Mouse (Mus musculus) right cerebral cortex, postnatal 25 days (tissue): ENCODE measurements around the gene Atl1.

Experiments
- DNase-seq: peaks from one replicate; pipeline ENCODE4 v3.0.0; 2022

Gene Atl1

DNA sequence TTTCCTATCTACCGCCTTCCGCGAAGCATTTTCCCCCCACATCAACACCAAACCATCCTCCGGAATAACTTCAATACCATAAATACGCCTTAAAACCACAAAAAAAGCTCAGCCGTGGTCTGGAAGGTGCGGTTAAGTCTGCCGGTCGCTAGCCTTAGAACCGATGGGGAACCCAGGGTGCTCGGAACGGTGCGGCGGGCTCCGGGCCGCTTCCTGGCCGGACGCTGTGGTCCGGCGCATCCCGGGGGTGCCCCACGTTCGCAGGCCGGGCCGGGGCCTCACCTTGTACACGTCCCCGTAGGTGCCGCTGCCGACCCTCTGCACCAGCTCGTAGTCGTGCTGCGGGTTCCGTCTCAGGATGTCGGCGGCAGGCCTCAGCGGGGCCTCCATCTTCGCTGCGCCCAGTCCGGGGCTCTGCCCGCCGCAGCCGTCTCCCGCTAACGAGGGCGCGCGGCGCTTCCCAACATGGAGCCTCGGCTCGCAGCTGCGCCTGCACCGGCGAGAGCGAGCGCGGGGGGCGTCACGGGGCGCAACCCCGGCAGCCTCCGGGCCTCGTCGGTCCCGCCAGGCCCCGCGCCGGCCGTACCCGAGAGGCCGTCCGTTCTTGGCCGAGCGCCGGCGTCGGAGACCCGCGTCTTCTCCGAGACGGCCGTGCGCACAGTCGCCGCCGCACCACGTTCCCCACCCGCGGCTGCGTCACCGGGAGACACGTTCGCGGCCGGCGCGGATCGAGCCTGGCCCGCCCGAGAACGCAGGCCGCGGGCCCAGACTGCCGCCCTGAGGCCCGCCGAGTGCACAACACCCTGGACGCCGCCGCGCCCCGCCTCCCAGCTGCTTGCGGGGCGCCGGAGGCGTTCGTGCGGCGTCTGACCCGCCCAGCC lies at the start of gene Atl1, which contains the start of gene Map4k5:
Gene Atl1, plus strand, starts transcription at position 244 of the 881 bp plus-strand sequence.
Gene Map4k5, minus strand, starts transcription at position 830 of the 881 bp plus-strand sequence.
- peak; percentile 92 for DNase-seq

DNA sequence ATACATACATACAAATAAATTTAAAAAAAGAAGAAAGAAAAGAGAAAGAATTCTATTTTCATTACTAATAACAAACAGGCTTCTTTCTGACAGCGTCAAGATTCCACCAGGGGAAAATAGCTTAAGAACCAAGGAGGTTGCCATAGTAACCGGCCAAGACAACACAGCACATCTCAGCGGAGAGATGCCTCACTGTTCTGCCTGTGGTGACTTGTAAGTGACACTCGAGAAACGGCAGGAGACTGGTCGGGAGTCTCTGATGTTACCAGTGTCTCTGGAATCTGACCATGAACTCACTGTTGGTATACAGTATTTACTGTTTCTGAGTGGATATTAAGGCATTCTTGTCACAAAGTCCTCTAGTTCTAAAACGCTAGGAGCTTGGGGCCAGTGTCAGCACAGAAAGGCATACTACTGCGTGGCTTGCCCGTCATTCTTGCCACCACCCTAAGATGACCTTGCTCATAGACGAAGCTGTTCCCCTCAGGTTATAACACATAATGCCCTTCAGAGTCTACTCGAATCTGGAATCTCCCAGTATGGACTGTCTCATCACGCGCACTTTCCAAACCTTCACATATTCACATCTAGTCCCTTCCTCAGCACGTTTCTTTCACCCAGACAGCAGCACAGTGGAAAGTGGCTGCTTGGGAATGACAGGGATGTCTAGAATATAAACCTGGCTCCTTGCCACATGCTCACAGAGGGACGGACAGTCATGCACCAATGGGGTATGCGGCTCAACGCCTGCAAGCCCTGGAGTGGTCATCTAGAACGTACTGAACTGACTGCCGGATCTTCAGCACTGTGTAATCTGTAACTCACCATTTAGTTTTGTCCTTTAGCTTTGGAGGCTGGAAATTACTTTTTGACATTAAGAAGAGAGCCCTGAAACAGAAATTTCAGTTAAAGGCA lies 48.6 kb upstream of the Atl1 start:
- DNase-seq = no peak

DNA sequence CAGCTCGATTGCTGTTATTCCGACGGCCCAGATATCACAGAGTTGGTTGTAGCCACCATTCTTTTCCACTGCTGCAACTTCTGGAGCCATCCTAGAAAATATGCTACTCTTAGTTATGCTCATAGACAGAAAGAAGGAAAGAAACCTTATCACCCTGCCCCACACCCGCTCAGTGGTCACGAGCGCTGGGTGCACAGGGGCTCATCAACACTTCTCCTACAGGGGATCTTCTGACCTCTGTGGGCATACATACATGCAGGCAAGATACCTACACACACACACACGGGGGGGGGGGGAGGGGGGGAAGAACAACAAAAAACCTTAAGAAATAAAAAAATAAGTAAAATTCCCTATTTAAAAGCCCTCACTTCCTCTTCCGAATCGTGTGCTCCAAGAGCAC lies 46.7 kb upstream of the Atl1 start:
- DNase-seq = no peak

DNA sequence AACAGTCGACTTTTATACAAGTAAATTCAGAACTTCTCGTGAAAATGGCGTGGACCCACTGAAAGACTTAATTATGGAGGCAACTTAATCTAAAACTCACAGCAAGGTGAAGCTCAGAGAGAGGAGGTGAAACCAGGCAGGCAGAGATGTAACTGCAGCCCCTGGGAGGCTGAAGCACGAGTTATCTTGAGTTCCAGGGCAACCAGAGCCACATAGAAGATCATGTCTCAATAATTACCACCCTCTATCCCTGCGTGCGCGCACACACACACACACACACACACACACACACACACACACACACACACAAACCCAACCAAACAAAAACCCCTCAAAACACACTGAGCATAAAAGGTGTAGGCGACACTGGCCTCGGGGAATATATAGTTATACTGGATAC lies 45.9 kb upstream of the Atl1 start:
- DNase-seq = no peak

DNA sequence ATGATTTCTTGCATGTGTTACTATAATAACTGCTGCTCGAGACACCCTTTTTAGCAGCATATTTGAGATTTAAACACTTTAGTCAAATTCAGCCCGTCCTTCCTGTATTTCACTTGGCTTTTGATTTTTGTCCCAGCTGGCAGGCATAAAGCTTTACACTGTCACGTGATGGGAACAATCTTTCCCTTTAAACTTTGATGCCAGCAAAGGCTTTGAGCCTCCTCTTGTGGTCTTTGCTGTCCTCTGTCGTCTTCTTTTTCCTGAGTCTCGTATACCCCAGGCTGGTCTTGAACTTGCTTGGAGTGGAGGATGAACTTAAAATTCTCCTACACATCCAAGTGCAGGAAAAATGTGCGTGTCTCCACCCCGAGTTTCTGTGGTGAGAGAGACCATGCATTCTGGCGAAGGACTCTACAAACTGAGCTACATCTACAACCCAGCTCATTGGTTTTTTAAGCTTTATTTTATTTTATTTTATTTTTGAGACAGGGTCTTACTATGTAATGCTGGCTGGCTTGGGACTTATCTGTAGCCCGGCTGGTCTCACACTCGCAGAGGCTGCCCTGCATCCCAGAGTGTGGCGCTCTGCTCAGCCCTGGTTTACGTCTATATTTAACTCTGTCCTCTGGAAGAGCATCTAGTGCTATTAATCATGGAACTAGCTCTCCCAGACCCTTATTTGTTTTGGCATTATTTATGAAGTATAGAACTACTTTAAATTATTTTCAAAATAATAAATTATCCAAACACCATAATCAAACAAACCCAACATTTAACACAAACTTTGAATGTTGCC lies 44.1 kb upstream of the Atl1 start:
- DNase-seq = no peak

DNA sequence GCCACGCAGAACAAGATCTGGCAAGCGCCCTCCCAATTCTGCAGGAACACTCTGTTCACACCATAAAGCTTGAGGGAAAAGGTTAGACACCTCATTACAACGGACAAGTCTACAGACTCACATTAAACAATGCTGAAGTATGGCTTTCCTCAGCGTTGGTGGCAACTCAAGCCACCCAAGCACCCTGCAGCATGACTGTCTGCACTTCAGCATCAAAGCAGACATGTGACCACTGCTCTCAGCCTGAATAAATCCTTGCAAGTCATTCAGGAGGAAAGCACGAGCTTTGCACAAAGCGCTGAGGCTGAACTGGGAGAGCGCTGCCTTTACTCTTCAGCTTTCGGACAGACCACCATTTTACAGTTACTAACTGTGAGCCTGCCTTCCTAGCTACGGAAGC lies 40.1 kb upstream of the Atl1 start:
- DNase-seq = no peak

DNA sequence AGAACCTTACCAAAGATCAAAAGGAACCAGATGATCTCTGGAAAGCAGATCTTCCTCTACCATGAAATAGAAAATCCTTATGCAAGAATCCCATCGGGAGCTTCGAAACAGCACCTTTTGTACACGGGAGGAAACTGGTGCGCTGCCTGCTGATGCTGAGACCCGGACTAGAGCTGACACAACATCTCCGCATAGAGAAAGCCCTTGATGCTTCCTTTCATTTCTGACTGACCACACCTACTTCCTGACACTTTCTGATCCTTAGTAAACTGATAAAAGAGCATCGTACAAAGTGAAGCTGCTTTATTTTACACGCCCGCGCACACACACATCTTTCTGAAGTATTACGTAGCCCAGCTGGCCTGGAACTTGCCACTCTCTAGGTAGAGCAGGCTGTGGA lies 39.0 kb upstream of the Atl1 start:
- DNase-seq = no peak

DNA sequence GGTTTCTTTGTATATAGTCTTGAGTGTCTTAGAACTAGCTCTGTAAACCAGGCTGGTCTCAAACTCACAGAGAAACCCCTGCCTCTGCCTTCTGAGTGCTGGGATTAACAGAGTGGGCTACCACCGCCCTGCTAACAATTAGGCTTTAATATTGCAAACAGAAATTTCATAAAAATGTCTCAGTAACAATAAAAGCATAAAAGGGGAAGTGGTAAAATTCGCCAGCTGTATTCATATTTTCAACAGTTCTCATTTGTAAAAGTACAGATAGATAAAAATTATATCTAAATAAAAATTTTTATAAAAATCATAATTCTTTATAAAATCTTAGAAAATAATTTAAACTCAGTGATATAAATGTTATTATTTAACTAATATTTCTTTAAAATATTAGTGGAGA lies 38.5 kb upstream of the Atl1 start:
- no peak for DNase-seq

DNA sequence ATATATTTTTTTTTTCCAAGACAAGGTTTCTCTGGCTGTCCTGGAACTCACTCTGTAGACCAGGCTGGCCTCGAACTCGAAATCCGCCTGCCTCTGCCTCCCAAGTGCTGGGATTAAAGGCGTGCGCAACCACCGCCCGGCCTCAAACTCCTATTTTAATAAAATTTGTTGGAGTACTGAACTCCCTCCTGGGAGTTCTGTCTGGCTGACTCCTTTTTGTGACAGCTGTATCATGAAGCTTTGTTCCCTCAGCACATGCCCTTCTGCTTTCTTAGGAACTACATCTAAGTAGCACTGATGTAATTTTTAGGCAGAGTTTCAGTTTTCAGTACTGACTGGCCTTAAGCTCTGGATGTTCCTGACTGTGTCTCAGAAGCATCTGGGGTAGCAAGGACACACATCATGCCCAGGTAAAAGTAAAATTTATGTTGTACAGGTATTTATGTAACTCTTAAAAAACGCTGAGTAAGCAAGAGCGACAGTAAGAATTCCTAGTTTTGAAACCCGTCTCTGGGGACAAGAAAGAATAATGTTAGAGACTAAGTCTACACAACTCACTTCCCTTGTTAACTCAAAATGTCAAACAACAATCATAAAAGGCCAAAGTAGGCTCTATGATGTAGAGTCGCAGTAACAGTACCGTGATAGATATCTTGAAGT lies 36.6 kb upstream of the Atl1 start:
- DNase-seq = no peak

DNA sequence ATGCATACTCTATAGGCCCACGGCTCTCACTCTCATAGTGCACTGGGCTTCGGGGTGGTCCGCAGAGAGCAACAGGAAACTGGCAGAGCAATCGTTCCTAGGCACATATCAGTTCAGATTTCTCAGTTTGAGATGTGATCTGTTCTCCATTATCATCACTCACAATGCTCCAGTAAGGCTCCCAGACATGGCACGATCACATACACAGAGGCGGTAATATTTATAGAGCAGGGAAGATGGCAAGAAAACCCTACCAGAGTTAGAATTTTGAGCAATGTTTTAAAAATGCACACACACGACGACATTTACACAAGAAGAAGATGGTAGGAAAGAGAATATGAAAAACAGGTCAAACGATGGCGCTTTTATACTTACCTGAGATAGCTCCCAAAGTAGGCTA lies 36.0 kb upstream of the Atl1 start:
- DNase-seq = no peak

DNA sequence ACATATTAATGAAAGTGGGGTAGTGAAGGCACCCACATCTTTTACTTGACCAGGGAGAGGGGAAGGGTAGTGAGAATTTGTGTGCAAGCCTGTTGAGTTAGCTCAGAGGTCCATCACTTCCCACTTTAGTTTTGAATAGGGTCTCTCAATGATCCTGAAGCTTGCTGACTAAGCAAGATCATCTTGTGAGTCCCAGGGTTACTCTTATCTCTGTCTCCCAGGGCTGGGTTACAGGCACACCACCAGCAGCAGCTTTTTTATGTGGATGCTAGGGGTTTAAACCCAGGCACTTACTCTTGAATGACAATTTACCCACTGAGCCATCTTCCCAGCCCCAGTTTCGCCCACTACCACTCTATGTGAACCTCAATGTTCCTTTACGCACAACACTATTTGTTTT lies 34.8 kb upstream of the Atl1 start:
- no peak for DNase-seq

DNA sequence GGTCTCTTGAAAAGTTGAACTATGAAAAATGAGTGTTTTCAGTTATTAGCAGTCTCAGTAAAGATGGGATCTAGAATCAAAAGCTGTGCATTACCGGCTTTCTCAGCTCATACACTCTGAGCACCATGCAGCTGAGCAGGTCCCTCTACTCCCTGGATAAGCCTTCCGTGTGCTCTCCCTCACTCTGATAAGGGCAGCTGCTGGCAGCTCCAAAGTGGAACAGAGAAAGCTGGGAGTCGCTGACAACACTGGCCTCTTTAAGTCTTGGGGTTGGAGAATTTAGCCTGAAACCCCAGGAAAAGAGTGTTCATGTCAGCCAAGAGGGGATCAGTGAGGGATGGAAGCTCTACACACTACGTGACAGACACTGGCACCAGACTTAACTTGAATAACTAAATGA lies 33.6 kb upstream of the Atl1 start:
- DNase-seq = no peak

DNA sequence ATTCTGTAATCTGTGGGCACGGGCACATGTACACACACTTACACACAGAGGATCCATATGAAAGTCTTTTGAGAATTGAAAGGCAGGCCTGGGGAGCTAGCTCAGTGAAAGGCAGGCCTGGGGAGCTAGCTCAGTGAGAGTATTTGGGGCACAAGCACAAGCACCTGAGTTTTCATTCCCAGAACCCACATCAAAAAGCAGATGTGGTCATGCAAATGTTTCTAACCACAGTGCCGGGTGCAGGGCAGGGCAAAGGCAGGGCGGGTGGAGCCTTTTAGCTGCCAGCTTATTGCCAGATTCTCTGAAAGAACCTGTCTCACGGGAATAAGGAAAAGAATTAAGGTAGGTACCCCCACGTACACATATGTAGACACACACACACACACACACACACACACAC lies 28.9 kb upstream of the Atl1 start:
- no peak for DNase-seq

DNA sequence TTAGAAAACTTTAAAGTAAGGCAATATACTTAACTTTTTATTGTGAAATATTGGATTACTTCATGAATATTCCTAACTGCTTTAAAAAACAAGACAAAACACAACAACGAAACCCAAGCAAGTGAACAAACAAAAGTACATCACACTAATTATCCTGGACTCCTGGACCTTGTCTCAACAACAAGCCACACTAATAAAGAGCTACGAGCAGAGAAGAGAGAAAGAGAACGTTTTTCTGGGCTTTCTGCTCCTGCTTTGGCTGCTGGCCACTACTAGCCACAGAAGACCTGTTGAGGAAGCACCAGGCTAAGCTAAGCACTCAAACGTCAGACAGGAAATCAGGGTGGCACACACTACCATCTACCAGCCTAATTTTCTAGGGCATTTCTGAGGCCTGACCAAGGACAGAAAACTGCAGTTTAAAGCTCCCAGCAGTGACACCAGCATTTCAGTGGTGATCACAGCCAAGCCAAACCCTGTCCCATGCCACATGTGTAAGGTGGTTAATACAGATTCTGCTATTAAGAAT lies 28.2 kb upstream of the Atl1 start:
- no peak for DNase-seq

DNA sequence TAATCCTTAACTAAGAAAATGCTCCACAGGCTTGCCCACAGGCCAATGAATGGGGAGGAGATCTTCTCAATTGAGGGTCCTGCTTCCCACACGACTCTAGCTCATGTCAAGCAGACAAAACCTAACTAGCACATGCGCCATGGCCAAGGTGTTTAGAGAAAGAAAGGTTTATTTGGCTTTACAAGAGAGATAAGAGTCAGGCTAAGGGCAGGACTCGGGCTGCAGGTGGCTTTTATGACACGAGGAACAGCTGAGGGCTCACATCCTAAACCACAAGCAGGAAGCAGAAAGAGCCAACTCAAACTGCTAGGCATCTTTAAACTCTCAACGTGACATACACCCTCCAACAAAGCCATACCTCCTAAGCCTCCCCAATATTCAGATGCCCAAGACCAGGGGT lies 25.1 kb upstream of the Atl1 start:
- no peak for DNase-seq

DNA sequence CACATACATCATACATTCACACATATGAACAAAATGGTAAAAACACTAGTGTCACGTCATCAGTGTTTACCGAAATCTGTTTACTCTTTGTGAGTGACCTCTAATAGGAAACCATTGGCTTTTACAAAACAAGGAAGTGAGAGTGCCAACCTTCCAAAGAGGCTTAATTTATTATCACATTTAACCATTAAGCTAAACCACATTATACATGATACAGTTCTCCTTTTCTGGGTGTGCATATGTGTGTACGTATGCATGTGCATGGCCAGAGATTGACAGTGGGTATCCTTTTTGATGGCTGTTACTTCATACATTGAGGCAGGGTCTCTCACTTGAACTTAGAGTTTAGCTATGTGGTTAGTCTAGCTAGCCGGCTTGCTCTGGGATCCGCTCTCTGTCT lies 20.8 kb upstream of the Atl1 start:
- DNase-seq = no peak

DNA sequence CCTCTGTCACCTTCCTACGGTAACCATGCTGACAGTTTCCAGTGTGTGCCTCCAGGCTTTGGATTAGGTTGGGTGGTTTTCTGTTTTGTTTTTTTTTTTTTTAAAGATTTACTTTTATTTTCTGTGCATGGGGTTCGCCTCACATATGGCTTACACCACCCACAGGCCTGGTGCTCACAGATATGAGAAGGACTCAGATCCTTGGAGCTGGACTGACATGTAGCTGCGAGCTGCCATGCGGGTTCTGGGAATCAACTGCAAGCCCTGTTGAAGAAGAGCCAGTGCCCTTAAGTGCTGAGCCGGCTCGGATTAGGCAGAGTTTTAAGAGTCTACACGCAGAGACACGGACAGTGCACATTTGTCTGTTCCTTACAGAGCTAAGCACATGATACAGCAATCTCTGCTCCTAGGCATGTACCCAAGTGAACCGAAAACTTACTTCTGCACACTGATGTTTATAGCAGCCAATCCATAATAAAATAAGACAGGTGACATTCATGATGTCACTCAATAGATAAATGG lies 14.5 kb upstream of the Atl1 start:
- DNase-seq = no peak

DNA sequence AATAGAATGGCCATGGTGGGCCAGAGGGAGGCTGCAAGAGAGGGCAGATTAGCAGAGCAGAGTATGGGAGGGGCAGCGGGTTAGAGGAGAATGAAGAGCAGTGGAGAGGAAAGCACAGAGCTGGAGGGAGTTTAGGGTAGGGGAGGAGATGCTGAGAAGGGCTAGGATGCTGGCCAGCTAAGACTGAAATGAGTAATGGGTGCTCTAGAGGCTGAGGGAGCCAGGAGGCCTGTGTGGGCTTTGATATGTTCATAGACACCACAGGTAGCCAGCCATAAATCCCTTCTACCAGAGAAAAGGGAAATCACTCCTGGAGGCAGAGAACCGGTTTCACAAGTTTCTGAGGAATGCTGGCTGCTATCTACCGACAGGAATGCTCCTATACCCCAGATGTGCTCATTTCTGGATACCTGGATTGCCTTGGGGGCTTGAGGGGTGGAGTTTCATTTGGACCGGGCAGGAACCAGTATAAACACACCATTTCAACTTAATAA lies 13.2 kb upstream of the Atl1 start:
- no peak for DNase-seq

DNA sequence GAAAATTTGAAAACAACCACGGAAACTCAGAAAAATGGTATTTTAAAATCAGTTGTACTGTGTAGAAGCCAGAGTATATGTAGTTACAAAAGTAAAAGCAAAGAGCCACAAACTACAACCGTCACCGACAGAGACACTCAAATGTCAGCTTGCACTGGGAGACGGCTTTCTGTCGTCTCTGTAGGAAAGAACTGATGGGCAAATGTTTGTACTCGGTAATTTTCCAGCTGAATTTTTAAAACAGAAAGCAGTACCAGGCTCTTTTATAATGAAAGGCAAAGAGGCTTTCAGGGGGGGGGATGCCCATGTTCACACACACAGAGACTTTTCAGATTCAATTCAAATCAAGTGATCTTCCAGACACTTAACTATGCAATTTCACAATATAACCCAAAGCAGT lies 12.7 kb upstream of the Atl1 start:
- DNase-seq = no peak

DNA sequence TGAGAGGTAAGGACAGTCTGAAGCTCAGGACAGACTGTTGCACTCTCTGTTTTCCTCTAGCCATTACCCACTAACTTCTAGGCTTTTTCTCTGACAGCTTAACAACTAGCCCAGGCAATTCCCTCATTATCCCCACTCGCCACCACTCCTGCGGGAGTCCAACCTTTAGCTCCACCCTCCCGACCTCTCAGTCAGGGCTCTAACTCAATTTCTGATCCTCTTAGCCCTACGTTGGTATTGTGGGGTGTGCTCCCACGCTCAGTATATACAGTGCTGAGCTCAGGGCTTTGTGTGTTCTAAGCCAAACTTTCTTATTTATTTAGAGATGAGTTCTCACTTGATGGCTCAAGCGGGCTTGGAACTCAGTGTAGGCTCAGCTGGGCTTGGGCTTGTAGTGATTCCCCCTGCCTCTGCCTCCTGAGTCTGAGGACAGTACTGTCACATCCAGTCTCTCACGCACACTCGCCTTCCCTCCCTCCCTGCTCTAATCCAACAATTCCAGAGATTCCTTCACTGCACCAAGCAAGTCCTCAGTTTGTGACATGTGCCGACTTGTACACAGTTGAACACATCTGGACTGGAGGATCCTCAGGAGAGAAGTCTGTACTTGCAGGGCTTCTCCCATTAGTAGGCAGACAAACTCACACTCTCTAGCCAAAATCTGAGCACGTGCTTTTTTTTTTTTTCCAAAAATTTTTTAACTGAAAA lies 11.1 kb upstream of the Atl1 start:
- DNase-seq = no peak

DNA sequence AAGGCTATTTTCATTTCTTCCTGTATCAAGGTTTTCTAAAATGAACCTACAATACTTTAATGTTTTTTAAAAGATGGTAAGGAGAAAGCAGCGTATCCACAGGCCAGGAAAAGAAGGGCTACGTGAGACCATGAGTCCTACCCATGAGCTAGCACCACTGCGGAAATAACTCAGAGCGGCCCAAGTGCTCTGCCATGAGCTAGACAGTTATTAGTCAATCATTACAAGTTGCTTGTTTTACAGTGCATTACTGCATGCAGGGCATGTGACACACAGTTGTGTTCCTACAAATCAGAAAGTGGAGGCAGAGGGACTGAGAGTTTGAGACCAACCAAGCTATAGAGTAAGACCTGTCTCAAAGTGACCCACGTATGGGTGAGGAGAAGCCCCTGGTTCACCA lies 8.4 kb upstream of the Atl1 start:
- no peak for DNase-seq
